Mouse (Mus musculus) midbrain, embryonic 13.5 days (tissue): Measurements from ENCODE around the gene Btg4. TPM values are rescaled to one million over a fixed set of nuclear protein-coding genes. Genes with fewer than 3 reads are reported as not detected.

ENCODE experiments used
- ATAC-seq: fragments of 200-750 bp; cut with Nextera tagmentation; 2 replicates; pipeline ENCODE4 v1.8.0; 2017; ENCODE audit warnings: mild to moderate bottlenecking, moderate TSS enrichment, moderate library complexity
- H3K27ac ChIP-seq: fragments of 300-500 bp; sonication (generic); 2 replicates; pipeline ENCODE4 v1.5.1; 2015; ENCODE audit warnings: inconsistent platforms, mild to moderate bottlenecking, moderate library complexity
- H3K27me3 ChIP-seq: fragments of 300-500 bp; sonication (generic); 2 replicates; pipeline ENCODE4 v1.6.1; 2015; ENCODE audit warnings: mild to moderate bottlenecking, inconsistent platforms
- H3K36me3 ChIP-seq: fragments of 300-500 bp; sonication (generic); 2 replicates; pipeline ENCODE4 v1.6.1; 2015; ENCODE audit warnings: mild to moderate bottlenecking, inconsistent platforms
- H3K4me1 ChIP-seq: fragments of 300-500 bp; sonication (generic); replicated peaks from 2 replicates; pipeline ENCODE4 v1.6.1; 2015; ENCODE audit warnings: inconsistent platforms
- H3K4me2 ChIP-seq: fragments of 300-500 bp; sonication (generic); replicated peaks from 2 replicates; pipeline ENCODE4 v1.6.1; 2015; ENCODE audit warnings: moderate library complexity, mild to moderate bottlenecking, inconsistent platforms
- H3K4me3 ChIP-seq: fragments of 300-500 bp; sonication (generic); replicated peaks from 2 replicates; pipeline ENCODE4 v1.5.1; 2015; ENCODE audit warnings: mild to moderate bottlenecking, inconsistent platforms
- H3K9ac ChIP-seq: fragments of 300-500 bp; sonication (generic); replicated peaks from 2 replicates; pipeline ENCODE4 v1.6.1; 2015; ENCODE audit warnings: mild to moderate bottlenecking, inconsistent platforms
- H3K9me3 ChIP-seq: fragments of 300-500 bp; sonication (generic); 2 replicates; pipeline ENCODE4 v1.6.1; 2016; ENCODE audit warnings: mild to moderate bottlenecking, inconsistent platforms
- WGBS: fragments of 180-500 bp; shearing (Covaris S2); methylation state at CpG from one replicate; pipeline ENCODE4 v1.1.7; 2015; 5-methylcytosine and 5-hydroxymethylcytosine counted together
- polyA plus RNA-seq: library from polyadenylated mRNA; unstranded; fragments of >200 nt; fragmentation: Nextera tagmentation; extraction: Ambion mirVana; gene quantifications from 2 replicates; pipeline ENCODE4 v1.2.1, GENCODE M21; 2015

Gene Btg4
- not detected in 2 replicates for polyA plus RNA-seq

DNA sequence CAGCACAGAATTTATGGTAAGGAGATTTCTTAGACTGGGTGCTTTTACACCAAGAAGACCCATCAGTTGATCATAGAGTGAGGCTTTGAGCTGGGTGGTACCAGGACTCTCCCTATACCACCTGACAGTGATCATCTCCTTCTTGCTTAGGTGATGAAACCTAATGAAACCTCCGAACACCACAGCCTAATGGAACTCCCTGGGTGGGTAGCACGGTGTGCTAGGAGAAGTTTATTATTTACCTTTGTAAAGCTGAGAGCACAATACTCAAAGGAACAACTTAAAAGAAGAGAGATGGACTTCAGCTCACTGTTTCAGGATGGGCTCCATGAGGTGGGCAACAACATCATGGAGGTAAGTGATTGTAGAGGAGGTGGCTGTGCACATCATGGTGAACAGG lies at the start of gene Btg4:
Gene Btg4, plus strand, starts transcription at position 301 of the 400 bp plus-strand sequence.
- Histone ChIP-seq H3K27ac (no peak within 1 kb of the TSS), H3K4me2 (no peak within 1 kb of the TSS), H3K9ac (no peak within 1 kb of the TSS), H3K9me3 (no peaks in the 10 kb centered on the region), H3K4me1 (no peaks in the 10 kb centered on the region), H3K27me3 (no peaks in the 10 kb centered on the region), H3K4me3 (no peak within 1 kb of the TSS), H3K36me3 (no peaks in the 10 kb centered on the region)
- ATAC-seq: no peak
- WGBS: 89% methylated on average over 2 of the region's 2 CpGs

DNA sequence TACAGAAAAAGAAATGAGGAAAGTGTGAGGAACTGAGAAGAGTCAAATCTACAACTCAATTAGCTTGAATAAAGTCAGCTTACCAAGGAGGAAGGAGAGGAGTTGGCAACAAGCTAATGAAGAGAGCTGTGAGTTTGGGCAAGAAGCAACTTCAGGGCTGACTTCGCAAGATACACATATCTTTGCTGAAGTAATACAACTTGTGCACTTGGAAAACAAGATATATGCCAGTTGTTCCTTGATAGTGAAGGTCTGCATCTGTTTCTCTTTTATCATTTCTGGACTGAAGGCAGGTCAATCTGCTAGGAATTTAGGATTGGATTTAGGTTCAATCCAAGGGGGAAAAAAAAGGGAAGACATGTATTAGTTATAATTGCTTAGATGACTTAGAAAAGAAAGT lies 47.1 kb upstream of the Btg4 start:
- no peak overlapping the region for H3K9ac ChIP-seq
- H3K4me3 ChIP-seq: no peak overlapping the region
- H3K27ac ChIP-seq: no peak overlapping the region
- 88% methylated on average over 1 of the region's 1 CpGs for WGBS
- 0 out of 2 replicates have a peak, but pooled peaks cover 4% of the 10 kb centered on the region for H3K4me1 ChIP-seq
- H3K36me3 ChIP-seq: no peaks in the 10 kb centered on the region
- no peaks in the 10 kb centered on the region for H3K9me3 ChIP-seq
- ATAC-seq: no peak
- no peak overlapping the region for H3K4me2 ChIP-seq
- H3K27me3 ChIP-seq: peaks cover 6% of the 10 kb centered on the region; the same call in 1 of the 2 replicates

DNA sequence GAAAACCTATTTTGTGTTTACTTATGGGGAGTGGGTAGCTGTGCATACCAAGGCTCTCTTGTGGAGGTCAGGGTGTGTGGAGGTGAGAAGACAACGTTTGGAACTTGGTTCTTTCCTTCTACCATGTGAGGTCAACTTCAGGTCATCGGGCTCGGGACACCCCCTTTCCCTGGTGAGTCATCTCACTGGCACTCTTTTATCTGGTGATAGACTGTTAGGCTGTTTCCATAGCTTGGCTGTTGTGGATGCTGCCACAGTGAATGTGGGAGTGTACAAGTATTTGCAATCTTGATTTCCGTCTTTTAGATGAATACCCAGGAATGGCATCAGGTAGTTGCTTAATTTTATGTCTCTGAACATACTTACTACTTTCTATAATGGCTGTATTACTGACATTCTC lies 45.0 kb upstream of the Btg4 start:
- Histone ChIP-seq H3K4me1 (no peaks in the 10 kb centered on the region), H3K9me3 (no peaks in the 10 kb centered on the region), H3K27ac (no peak overlapping the region), H3K27me3 (no peaks in the 10 kb centered on the region), H3K36me3 (no peaks in the 10 kb centered on the region), H3K4me2 (no peak overlapping the region), H3K9ac (no peak overlapping the region), H3K4me3 (no peak overlapping the region)
- ATAC-seq: no peak
- 72% methylated on average over 4 of the region's 4 CpGs for WGBS

DNA sequence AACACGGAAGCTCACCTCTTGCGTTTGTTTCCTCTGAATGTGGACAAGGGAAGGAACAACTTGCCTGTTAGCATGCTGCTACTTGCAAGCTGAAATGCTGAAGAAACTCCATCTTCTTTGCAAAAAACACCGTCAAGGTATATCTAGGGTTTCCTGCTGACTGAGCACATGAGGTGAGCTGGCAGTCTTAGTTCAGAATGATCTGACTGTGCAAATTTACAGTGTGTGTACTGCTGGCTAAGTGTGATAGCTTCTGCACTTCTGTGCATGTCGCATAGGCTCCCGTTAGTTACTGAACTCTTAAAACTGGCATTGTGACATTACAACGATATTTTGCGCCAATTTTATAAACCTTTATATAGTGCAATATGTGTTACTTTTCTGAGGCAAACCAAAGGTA lies 41.0 kb upstream of the Btg4 start:
- H3K4me3 ChIP-seq: no peak overlapping the region
- H3K4me1 ChIP-seq: no peaks in the 10 kb centered on the region
- no peak for ATAC-seq
- no peaks in the 10 kb centered on the region for H3K27me3 ChIP-seq
- H3K9ac ChIP-seq: no peak overlapping the region
- 83% methylated on average over 7 of the region's 7 CpGs for WGBS
- no peaks in the 10 kb centered on the region for H3K9me3 ChIP-seq
- no peak overlapping the region for H3K27ac ChIP-seq
- no peak overlapping the region for H3K4me2 ChIP-seq
- H3K36me3 ChIP-seq: no peaks in the 10 kb centered on the region

DNA sequence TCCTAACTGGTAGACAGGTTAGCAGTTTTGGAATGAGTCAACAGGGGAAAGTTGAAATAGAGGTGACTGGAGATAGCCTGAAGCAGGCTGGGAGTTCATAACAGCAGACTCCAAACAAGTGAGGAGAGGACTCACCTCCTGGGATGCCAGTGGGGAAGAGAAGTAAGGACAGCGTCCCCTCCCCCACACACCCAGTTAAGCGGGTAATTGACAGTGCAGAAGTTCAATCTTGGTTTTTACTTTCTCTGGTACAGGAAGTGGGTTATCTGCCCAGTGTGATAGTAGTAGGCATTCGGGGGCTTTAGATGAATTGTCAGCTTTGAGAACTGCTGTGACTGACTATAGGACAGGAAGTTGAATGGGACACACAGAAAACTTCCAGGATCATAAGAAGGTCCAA lies 40.4 kb upstream of the Btg4 start:
- Histone ChIP-seq H3K27ac (no peak overlapping the region), H3K4me1 (no peaks in the 10 kb centered on the region), H3K4me3 (no peak overlapping the region), H3K9me3 (no peaks in the 10 kb centered on the region), H3K36me3 (no peaks in the 10 kb centered on the region), H3K9ac (no peak overlapping the region), H3K4me2 (no peak overlapping the region), H3K27me3 (no peaks in the 10 kb centered on the region)
- 80% methylated on average over 3 of the region's 3 CpGs for WGBS
- ATAC-seq: no peak

DNA sequence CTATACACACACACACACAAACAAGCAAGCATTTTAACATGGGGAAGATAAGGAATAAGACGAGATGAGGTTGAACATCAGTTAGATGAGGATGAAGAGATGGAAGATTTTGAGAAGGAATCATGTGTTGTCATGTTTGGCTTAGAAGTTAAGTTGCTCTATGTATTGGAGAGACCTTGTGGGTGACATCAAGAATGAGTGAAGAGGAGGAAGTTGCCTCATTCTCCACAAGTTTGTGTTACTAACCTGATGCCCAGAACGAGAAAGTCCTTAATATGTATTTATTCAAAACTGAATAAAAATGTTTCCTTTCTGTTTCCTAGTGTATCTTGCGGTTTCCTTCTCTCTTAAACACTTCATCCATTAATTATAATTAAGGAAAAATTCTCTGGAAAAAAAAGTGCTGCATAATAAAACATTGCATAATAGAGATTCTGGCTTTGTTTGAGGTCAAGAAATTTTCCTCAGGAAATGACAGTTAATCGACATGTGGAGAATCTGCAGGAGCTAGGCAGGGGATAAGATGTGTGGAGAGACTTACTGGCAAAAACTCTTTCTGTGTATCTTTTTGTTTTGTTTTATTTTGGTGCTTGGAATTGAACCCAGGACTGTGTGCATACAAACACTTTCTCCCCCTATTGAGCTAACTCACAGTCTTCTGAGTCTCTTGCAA lies 39.4 kb upstream of the Btg4 start:
- Histone ChIP-seq H3K4me2 (no peak overlapping the region), H3K4me1 (no peaks in the 10 kb centered on the region), H3K27me3 (no peaks in the 10 kb centered on the region), H3K4me3 (no peak overlapping the region), H3K9me3 (no peaks in the 10 kb centered on the region), H3K9ac (no peak overlapping the region), H3K27ac (no peak overlapping the region), H3K36me3 (no peaks in the 10 kb centered on the region)
- no peak for ATAC-seq
- 85% methylated on average over 4 of the region's 4 CpGs for WGBS

DNA sequence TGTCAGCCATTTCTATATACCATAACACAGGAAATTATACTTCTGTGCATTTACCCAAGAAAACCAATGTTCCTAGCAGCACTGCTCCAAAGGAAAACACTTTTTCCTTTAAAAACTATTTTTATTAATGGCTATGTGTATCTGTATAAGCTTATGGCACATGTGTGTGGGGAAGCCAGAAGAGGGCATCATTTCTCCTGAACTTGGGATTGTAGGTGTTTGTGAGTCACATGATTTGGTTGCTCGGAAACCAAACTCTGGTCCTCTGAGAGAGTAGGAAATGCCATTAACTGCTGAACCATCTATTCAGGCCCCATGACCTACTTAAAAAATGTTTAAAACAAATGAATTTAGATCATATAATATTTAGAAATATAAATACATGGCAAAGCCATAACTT lies 33.7 kb upstream of the Btg4 start:
- Histone ChIP-seq H3K36me3 (no peaks in the 10 kb centered on the region), H3K9me3 (no peaks in the 10 kb centered on the region), H3K4me3 (no peak overlapping the region), H3K27me3 (no peaks in the 10 kb centered on the region), H3K27ac (no peak overlapping the region), H3K4me1 (no peaks in the 10 kb centered on the region), H3K9ac (no peak overlapping the region), H3K4me2 (no peak overlapping the region)
- WGBS: 78% methylated on average over 1 of the region's 1 CpGs
- no peak for ATAC-seq

DNA sequence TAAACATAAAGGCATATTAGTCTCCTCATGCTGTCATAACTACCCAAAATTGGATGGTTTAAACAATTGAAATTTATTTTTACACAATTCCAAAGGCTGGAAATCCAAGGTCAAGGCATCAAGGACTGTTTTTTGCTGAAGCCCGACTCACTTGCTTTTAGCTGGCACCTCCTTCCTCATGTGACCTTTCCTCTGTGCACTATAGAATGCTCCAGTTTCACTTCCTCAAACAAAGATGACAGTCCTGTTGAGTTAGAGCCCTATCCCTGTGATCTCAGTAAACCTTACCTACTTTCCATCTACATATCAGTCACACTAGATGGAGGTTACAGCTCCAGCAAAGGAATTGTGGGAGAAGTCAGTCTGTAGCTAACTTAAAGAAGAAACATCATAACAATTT lies 30.6 kb upstream of the Btg4 start:
- Histone ChIP-seq H3K27ac (no peak overlapping the region), H3K4me2 (no peak overlapping the region), H3K9ac (no peak overlapping the region), H3K4me3 (no peak overlapping the region), H3K4me1 (no peaks in the 10 kb centered on the region), H3K36me3 (no peaks in the 10 kb centered on the region), H3K9me3 (no peaks in the 10 kb centered on the region), H3K27me3 (no peaks in the 10 kb centered on the region)
- ATAC-seq: no peak
- WGBS: 73% methylated on average over 1 of the region's 1 CpGs

DNA sequence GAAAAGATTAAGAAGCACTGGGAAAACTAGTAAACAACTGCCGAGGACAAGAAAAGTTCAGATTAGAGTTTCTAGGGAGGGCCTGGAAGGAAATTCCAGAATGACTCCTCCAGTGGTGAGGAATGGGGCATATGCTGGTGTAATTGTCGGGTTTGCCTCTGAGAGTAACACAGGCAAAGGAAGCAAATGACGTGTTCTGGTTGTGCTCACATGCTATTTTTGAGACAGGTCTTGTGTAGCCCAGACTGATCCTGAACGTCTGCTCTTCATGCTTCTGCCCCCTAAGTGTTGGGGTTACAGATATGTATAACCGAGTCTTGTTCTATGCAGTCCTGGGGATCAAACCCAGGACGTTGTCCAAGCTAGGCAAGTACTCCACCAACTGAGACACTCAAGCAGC lies 29.1 kb upstream of the Btg4 start:
- no peaks in the 10 kb centered on the region for H3K27me3 ChIP-seq
- ATAC-seq: no peak
- H3K4me3 ChIP-seq: no peak overlapping the region
- H3K27ac ChIP-seq: no peak overlapping the region
- 83% methylated on average over 6 of the region's 6 CpGs for WGBS
- H3K4me1 ChIP-seq: no peaks in the 10 kb centered on the region
- no peak overlapping the region for H3K4me2 ChIP-seq
- no peaks in the 10 kb centered on the region for H3K9me3 ChIP-seq
- no peak overlapping the region for H3K9ac ChIP-seq
- H3K36me3 ChIP-seq: no peaks in the 10 kb centered on the region

DNA sequence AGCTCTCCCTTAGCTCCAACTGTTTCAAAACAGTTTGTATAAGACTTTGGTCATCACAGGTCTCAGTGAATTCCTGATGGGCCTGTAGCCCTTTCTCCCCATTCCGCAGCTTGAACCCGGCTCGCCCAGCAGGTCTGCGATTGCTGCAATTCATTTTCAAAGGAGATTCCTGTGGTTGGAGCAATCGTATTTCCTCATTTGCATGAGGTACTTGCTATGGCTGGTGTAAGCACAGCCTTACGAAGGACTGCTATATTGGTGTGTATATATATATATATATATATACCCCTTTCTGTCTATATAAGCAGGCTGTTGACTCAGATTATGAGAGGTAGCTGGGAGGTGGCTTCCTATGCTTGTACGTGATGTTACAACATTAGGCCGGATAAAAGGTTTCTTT lies 28.4 kb upstream of the Btg4 start:
- Histone ChIP-seq H3K36me3 (no peaks in the 10 kb centered on the region), H3K4me1 (no peaks in the 10 kb centered on the region), H3K27me3 (no peaks in the 10 kb centered on the region), H3K9me3 (no peaks in the 10 kb centered on the region), H3K4me3 (no peak overlapping the region), H3K9ac (no peak overlapping the region), H3K4me2 (no peak overlapping the region), H3K27ac (no peak overlapping the region)
- WGBS: 72% methylated on average over 8 of the region's 8 CpGs
- ATAC-seq: no peak

DNA sequence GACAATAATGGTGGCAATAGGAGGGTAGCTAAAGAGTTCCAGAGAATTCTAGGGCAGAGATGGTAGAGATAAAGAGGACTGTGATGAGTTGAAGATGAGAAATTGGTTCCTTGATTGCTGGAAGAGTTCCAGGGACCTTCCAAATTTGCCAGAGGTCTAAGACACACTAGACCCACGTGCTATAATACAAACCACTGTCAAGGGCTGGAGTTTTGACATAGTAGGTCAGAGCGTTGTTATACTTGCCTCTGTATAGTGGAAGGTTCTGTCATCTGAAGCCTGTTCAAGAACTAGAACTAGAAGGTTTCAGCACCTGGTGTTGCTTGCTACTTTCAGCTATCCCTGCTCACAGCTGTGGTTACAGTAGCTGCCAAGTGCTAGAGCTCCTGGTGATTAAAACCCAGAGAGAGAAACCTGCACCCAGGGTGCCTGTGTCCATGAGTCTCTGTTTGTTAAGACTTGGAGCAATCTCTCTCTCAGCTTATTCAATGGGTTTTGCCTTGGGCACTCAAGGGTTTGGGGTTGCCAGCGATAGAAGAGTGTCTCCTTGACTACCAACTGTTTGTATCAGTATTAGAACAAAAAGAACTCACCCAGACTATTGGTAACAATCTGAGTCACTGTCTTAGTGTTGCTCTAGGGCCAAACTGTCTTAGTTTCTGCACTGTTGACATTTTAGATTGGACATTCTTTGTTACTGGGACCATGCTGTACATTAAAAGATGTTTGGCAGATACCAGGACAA lies 27.7 kb upstream of the Btg4 start:
- no peak overlapping the region for H3K9ac ChIP-seq
- no peak overlapping the region for H3K27ac ChIP-seq
- no peaks in the 10 kb centered on the region for H3K9me3 ChIP-seq
- no peaks in the 10 kb centered on the region for H3K4me1 ChIP-seq
- WGBS: 75% methylated on average over 3 of the region's 3 CpGs
- H3K36me3 ChIP-seq: no peaks in the 10 kb centered on the region
- no peak for ATAC-seq
- no peak overlapping the region for H3K4me2 ChIP-seq
- H3K4me3 ChIP-seq: no peak overlapping the region
- H3K27me3 ChIP-seq: no peaks in the 10 kb centered on the region

DNA sequence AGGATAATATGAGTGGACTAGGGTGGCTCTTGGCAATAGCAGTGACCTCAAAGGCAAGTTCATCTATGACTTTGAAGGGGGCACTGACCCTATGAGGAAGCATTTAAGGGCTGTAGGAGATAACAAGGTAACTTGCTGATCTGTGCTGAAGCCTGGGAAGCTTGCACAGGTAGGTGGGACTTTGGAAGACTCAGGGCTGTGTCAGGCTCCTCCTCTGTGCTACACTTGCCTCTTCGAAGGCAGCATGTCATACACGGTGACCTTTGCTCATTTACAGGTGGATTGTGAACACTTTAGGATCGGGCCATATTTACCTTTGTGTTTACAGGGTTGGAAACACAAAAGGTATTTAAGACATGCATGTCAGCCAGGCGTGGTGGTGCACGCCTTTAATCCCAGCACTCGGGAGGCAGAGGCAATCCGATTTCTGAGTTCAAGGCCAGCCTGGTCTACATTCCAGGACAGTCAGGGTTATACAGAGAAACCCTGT lies 19.2 kb upstream of the Btg4 start:
- H3K9me3 ChIP-seq: no peaks in the 10 kb centered on the region
- H3K36me3 ChIP-seq: no peaks in the 10 kb centered on the region
- ATAC-seq: no peak
- no peak overlapping the region for H3K9ac ChIP-seq
- no peaks in the 10 kb centered on the region for H3K4me1 ChIP-seq
- no peak overlapping the region for H3K4me3 ChIP-seq
- 94% methylated on average over 7 of the region's 7 CpGs for WGBS
- no peak overlapping the region for H3K27ac ChIP-seq
- no peaks in the 10 kb centered on the region for H3K27me3 ChIP-seq
- H3K4me2 ChIP-seq: no peak overlapping the region
